8 mouse cellular contexts compared by ENCODE assay signal in genomic region chr1:134196386-134196785, GRCm38 (mm10). TPM values are rescaled to one million over a fixed set of nuclear protein-coding genes. Genes with fewer than 3 reads are reported as not detected.
DNase-seq lines count a peak whose midpoint lies in the region.

No protein-coding gene starts in this region.

- H3K4me3 ChIP-seq in heart, embryonic 10.5 days: no peak overlapping the region

- H3K27me3 ChIP-seq in heart, embryonic 10.5 days (ENCODE audit: insufficient read depth, poor library complexity, severe bottlenecking): peaks cover 13% of the 10 kb centered on the region; the same call in 1 of the 2 replicates

- WGBS in heart, embryonic 10.5 days: 55% methylated on average over 4 of the region's 4 CpGs

- H3K27ac ChIP-seq in heart, embryonic 10.5 days: peak overlapping the region; percentile 79

- no peaks in the 10 kb centered on the region for H3K9me3 ChIP-seq in heart, embryonic 10.5 days

- peak; percentile 79 for DNase-seq in 416B (ENCODE audit: low read depth)
- DNase-seq in Muller cell, postnatal 12 days (ENCODE audit: inconsistent ontology term): peak; percentile 58
- DNase-seq in cerebellum, postnatal 14 days: peak; percentile 74 to 76
- no peak for DNase-seq in heart, embryonic 10.5 days (ENCODE audit: low spot score)
- peak; percentile 72 to 78 for DNase-seq in kidney, postnatal 4 days
- DNase-seq in lung, adult 18-20 months: peak; percentile 83 to 86
- peak; percentile 78 to 79 for DNase-seq in right cerebral cortex, adult 2 months (ENCODE audit: low spot score in 2 of 2)
- DNase-seq in urinary bladder, adult 18-20 months (ENCODE audit: low spot score in 2 of 2): peak; percentile 59 to 66

- no peaks in the 10 kb centered on the region for H3K36me3 ChIP-seq in heart, embryonic 10.5 days

- H3K4me1 ChIP-seq in heart, embryonic 10.5 days: peaks cover 60% of the 10 kb centered on the region

RNA-seq across cellular contexts. Expression of gene Mybph, which starts 3.1 kb away (rescaled TPM):
- 0.33 and 0.43 TPM in 2 replicates for polyA plus RNA-seq in heart, embryonic 10.5 days (2016; fragmentation: Nextera tagmentation; extraction: Ambion mirVana)

RNA-seq across cellular contexts. Expression of gene Chil1, which starts 14.4 kb away (rescaled TPM):
- polyA plus RNA-seq in heart, embryonic 10.5 days (2016; fragmentation: Nextera tagmentation; extraction: Ambion mirVana): 0.87 and 1.1 TPM in 2 replicates

RNA-seq across cellular contexts. Expression of gene Adora1, which starts 38.8 kb away (rescaled TPM):
- 8.0 and 8.1 TPM in 2 replicates for polyA plus RNA-seq in heart, embryonic 10.5 days (2016; fragmentation: Nextera tagmentation; extraction: Ambion mirVana)
